Mouse (Mus musculus) kidney, embryonic 14.5 days (tissue): ENCODE data around the gene Il23a. TPM values are rescaled to one million over a fixed set of nuclear protein-coding genes. Genes with fewer than 3 reads are reported as not detected.

Experiments used
- ATAC-seq: fragments of 200-750 bp; cut with Nextera tagmentation; 2 replicates; pipeline ENCODE4 v1.8.0; 2017; ENCODE audit warnings: moderate number of reproducible peaks, mild to moderate bottlenecking, moderate TSS enrichment, moderate library complexity; ENCODE audit not compliant: low FRiP score, low TSS enrichment
- H3K27ac ChIP-seq: fragments of 300-500 bp; sonication (generic); 2 replicates; pipeline ENCODE4 v1.5.1; 2014; ENCODE audit warnings: low read depth, mild to moderate bottlenecking, low read length, moderate library complexity, mixed read lengths
- H3K27me3 ChIP-seq: fragments of 300-500 bp; sonication (generic); 2 replicates; pipeline ENCODE4 v1.6.1; 2014; ENCODE audit warnings: mild to moderate bottlenecking, low read length; ENCODE audit not compliant: control insufficient read depth, insufficient read depth
- H3K36me3 ChIP-seq: fragments of 300-500 bp; sonication (generic); 2 replicates; pipeline ENCODE4 v1.6.1; 2014; ENCODE audit warnings: low read length, mixed read lengths; ENCODE audit not compliant: control insufficient read depth, insufficient read depth
- H3K4me1 ChIP-seq: fragments of 300-500 bp; sonication (generic); 2 replicates; pipeline ENCODE4 v1.6.1; 2014; ENCODE audit warnings: low read length, mixed read lengths; ENCODE audit not compliant: control insufficient read depth, insufficient read depth
- H3K4me2 ChIP-seq: fragments of 300-500 bp; sonication (generic); replicated peaks from 2 replicates; pipeline ENCODE4 v1.6.1; 2014; ENCODE audit warnings: low read depth, mild to moderate bottlenecking, low read length
- H3K4me3 ChIP-seq: fragments of 300-500 bp; sonication (generic); 2 replicates; pipeline ENCODE4 v1.5.1; 2014; ENCODE audit warnings: mild to moderate bottlenecking, low read length
- H3K9ac ChIP-seq: fragments of 300-500 bp; sonication (generic); 2 replicates; pipeline ENCODE4 v1.6.1; 2014; ENCODE audit warnings: low read depth, mild to moderate bottlenecking, low read length, moderate library complexity
- H3K9me3 ChIP-seq: fragments of 300-500 bp; sonication (generic); 2 replicates; pipeline ENCODE4 v1.6.1; 2016; ENCODE audit warnings: low read length; ENCODE audit not compliant: control insufficient read depth
- WGBS: fragments of 180-500 bp; shearing (Covaris S2); extraction: QIAGEN DNeasy Blood & Tissue Kit; methylation state at CpG from one replicate; pipeline ENCODE4 v1.1.7; 2014; 5-methylcytosine and 5-hydroxymethylcytosine counted together
- polyA plus RNA-seq: library from polyadenylated mRNA; unstranded; fragments of >200 nt; fragmentation: Nextera tagmentation; extraction: Ambion mirVana; gene quantifications from 2 replicates; pipeline ENCODE4 v1.2.1, GENCODE M21; 2014

The Il23a gene
- polyA plus RNA-seq, 1 experiment from 2014 or later, result 0.24 TPM

GRCm38 (mm10) chr10:128247020-128247732, 51.4 kb downstream of the Il23a start:
- Histone ChIP-seq H3K9ac (no peak overlapping the region), H3K4me3 (0 out of 2 replicates have a peak overlapping the region, but pooled peaks have one; percentile 6), H3K4me2 (peak overlapping the region; percentile 15; the same call in 1 of the 2 replicates), H3K9me3 (no peaks in the 10 kb centered on the region), H3K27ac (no peak overlapping the region), H3K36me3 (peaks cover 97% of the 10 kb centered on the region), H3K27me3 (no peaks in the 10 kb centered on the region), H3K4me1 (no peaks in the 10 kb centered on the region)
- ATAC-seq, result peak; percentile 44; the same call in 1 of the 2 replicates
- WGBS, result 80% methylated on average over 17 of the region's 17 CpGs

Other genes with a start within 250 kb of the Il23a start
- gene Ptges3, start 239.8 kb downstream of the Il23a start, polyA plus RNA-seq, result 566 and 622 TPM in 2 replicates
- gene Atp5b, start 215.5 kb downstream of the Il23a start, polyA plus RNA-seq, result 2,294 and 2,764 TPM in 2 replicates
- 17.6 and 33.7 TPM in 2 replicates for gene Baz2a, start 207.2 kb downstream of the Il23a start, polyA plus RNA-seq
- gene Rbms2, start 118.5 kb downstream of the Il23a start, polyA plus RNA-seq, result 35.6 and 36.0 TPM in 2 replicates
- gene Gls2, start 104.3 kb downstream of the Il23a start, polyA plus RNA-seq, result 0.89 and 1.1 TPM in 2 replicates
- gene Spryd4, start 86.9 kb downstream of the Il23a start, polyA plus RNA-seq, result 31.1 and 34.8 TPM in 2 replicates
- not detected in 2 replicates for gene Mip, start 72.9 kb downstream of the Il23a start, polyA plus RNA-seq
- 47.8 and 68.2 TPM in 2 replicates for gene Timeless, start 66.7 kb downstream of the Il23a start, polyA plus RNA-seq
- gene Apon, start 44.7 kb downstream of the Il23a start, polyA plus RNA-seq, result 0.29 and 0.70 TPM in 2 replicates
- gene Apof, start 30.1 kb downstream of the Il23a start, polyA plus RNA-seq, result not detected in 2 replicates
- gene Stat2, start 28.2 kb downstream of the Il23a start, polyA plus RNA-seq, result 8.4 and 11.8 TPM in 2 replicates
- gene Pan2, start 4.6 kb upstream of the Il23a start, polyA plus RNA-seq, result 32.6 and 44.0 TPM in 2 replicates
- gene Cnpy2, start 23.7 kb upstream of the Il23a start, polyA plus RNA-seq, result 347 and 389 TPM in 2 replicates
- gene Cs, start 39.0 kb upstream of the Il23a start, polyA plus RNA-seq, result 135 and 225 TPM in 2 replicates
- gene Coq10a, start 70.2 kb upstream of the Il23a start, polyA plus RNA-seq, result 15.5 and 18.6 TPM in 2 replicates
- gene Ankrd52, start 78.4 kb upstream of the Il23a start, polyA plus RNA-seq, result 12.7 and 19.3 TPM in 2 replicates
- 15.1 and 22.6 TPM in 2 replicates for gene Slc39a5, start 102.5 kb upstream of the Il23a start, polyA plus RNA-seq
- gene Nabp2, start 112.7 kb upstream of the Il23a start, polyA plus RNA-seq, result 87.8 and 103 TPM in 2 replicates
- gene Rnf41, start 112.9 kb upstream of the Il23a start, polyA plus RNA-seq, result 35.6 and 36.4 TPM in 2 replicates
- gene Smarcc2, start 160.5 kb upstream of the Il23a start, polyA plus RNA-seq, result 64.8 and 96.7 TPM in 2 replicates
- 921 and 980 TPM in 2 replicates for gene Myl6, start 195.4 kb upstream of the Il23a start, polyA plus RNA-seq
- 3.2 and 3.5 TPM in 2 replicates for gene Myl6b, start 199.9 kb upstream of the Il23a start, polyA plus RNA-seq
- 9.9 and 16.1 TPM in 2 replicates for gene Esyt1, start 227.1 kb upstream of the Il23a start, polyA plus RNA-seq
- gene Zc3h10, start 249.0 kb upstream of the Il23a start, polyA plus RNA-seq, result 11.3 and 13.5 TPM in 2 replicates